Mouse (Mus musculus): Measurements from ENCODE around the gene Dact3. TPM values are rescaled to one million over a fixed set of nuclear protein-coding genes. Genes with fewer than 3 reads are reported as not detected.

Gene Dact3
- polyA plus RNA-seq, 1 experiment: 43.6 TPM

DNA sequence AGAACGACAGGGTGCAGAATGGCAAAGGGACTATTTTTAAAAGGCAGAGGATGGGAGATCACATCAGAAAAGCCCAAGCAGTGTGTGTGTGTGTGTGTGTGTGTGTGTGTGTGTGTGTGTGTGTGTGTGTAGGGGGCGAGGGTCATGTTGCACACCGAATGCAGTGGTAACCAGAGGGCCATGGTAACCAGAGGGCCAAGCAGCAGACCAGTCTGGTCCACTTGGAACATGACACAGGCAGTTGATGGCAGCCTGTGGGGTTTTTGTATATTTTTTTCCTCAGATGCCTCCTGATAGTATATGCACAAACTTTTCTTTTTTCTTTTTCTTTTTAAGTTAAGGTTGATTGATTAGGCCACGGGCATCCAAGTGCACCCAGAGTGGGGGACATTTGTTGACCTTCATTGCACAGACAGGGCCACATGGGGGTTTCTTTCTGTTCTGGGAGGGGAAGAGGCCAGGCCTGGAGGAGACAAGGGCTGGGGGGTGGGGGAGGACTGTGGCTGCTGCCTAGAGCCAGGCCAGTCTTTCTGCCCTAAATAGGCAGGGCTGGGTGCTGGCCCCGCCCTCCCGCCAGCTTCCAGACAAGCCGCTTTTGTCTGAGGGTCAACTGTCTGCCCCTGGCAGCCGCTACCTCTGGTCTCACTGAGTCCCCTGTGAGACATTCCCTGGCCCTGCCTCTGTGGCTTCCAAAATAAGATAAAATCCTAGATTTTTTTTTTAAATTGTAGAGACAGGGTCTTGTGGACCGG, 4.9 kb downstream of the Dact3 start:
- TF ChIP-seq CTCF (IDR thresholded peaks at IDR 0.05; ENCODE audit: borderline replicate concordance, extremely low read depth, insufficient read depth, insufficient read length) (no peak), POLR2A (IDR thresholded peaks at IDR 0.05; ENCODE audit: borderline replicate concordance, extremely low read depth, insufficient read depth, insufficient read length, poor library complexity, severe bottlenecking) (no peak)
- peak; percentile 87 for DNase-seq (ENCODE audit: low read depth)

DNA sequence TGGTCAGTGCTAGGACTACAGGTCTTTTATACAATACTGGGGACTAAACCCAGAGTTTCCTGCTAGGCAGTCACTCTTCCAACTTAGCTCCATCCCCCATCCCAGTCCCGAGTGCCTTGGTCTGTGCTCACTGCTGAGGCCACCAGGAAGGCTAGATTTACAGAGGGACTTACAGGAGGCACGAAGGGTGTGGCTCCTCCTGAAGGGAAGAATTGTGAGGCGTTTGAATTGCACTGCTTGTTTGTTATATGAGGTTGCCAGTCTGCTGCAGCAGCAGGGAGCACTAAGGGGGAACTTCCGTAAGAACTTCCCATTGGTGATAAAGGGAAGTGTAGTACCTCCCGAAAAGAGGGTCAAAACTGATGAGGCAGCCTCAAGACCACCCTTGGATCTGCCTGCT, 5.5 kb downstream of the Dact3 start:
- no peak for TF ChIP-seq CTCF (IDR thresholded peaks at IDR 0.05; ENCODE audit: borderline replicate concordance, extremely low read depth, insufficient read depth, insufficient read length)
- DNase-seq (ENCODE audit: low read depth): no peak

DNA sequence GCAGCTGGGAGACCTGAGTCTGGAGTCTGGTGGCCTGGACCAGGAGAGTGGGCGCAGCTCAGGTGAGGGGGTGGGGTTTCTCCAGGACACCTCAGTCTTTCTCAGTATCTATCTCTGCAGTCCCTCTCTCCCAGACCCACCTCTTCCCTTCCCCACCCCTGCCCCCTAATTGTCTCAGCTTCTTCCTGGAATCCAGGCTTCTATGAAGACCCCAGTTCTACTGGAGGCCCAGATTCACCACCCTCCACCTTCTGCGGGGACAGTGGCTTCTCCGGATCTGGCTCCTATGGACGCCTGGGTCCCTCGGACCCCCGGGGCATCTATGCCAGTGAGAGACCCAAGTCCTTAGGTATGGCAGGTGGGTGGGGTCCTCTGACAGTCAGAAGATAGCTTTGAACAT, 8.0 kb downstream of the Dact3 start:
- no peak for DNase-seq (ENCODE audit: low read depth)
- TF ChIP-seq CTCF (IDR thresholded peaks at IDR 0.05; ENCODE audit: borderline replicate concordance, extremely low read depth, insufficient read depth, insufficient read length) (no peak), POLR2A (IDR thresholded peaks at IDR 0.05; ENCODE audit: borderline replicate concordance, extremely low read depth, insufficient read depth, insufficient read length, poor library complexity, severe bottlenecking) (no peak)

DNA sequence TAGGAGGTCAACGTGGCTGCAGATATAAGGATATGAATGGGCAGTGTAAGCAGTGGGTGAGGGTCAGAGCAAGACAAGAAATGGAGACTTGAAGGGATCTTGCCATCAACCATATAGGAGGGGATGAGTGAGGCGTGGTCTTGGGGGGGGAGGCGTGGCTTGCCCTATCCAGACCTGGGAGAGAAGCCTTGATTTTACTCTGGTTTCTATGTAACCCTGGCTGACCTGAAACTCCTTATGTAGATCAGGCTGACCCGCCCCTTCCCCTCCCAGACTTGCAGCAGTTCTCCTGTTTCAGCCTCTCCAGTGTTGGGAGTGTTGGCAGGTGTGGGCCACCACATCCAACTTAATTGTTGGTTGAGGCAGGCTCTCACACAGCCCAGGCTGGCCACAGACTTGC, 9.2 kb downstream of the Dact3 start:
- TF ChIP-seq CTCF (IDR thresholded peaks at IDR 0.05; ENCODE audit: borderline replicate concordance, extremely low read depth, insufficient read depth, insufficient read length) (no peak), POLR2A (IDR thresholded peaks at IDR 0.05; ENCODE audit: borderline replicate concordance, extremely low read depth, insufficient read depth, insufficient read length, poor library complexity, severe bottlenecking) (no peak)

DNA sequence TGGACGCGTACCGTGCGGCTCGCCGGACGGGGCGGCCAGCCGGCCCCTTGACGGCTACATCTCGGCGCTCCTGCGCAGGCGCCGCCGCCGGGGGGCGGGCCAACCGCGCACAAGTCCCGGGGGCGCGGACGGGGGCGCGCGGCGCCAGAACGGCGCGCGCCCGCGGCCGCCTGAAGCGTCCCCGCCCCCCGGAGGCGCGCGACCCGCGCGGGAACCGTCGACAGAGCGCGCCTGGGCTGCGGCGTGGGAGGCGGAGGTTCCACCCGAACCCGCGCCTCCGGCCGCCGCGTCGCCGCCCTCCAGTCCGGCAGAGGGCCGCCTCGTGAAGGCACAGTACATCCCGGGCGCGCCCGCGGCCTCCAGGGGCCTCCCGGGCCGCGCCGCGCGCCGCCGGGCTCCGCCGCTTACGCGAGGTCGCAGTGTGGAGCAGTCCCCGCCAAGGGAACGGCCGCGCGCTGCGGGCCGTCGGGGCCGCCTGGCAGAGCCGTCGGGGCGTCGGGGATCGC, 10.2 kb downstream of the Dact3 start:
- no peak for TF ChIP-seq POLR2A (IDR thresholded peaks at IDR 0.05; ENCODE audit: borderline replicate concordance, extremely low read depth, insufficient read depth, insufficient read length, poor library complexity, severe bottlenecking)
- no peak for TF ChIP-seq CTCF (IDR thresholded peaks at IDR 0.05; ENCODE audit: borderline replicate concordance, extremely low read depth, insufficient read depth, insufficient read length)
- peak; percentile 44 for DNase-seq (ENCODE audit: low read depth)

More for the DNA sequence above, 9.2 kb downstream of the Dact3 start:
- no peak for DNase-seq (ENCODE audit: low read depth)

DNA sequence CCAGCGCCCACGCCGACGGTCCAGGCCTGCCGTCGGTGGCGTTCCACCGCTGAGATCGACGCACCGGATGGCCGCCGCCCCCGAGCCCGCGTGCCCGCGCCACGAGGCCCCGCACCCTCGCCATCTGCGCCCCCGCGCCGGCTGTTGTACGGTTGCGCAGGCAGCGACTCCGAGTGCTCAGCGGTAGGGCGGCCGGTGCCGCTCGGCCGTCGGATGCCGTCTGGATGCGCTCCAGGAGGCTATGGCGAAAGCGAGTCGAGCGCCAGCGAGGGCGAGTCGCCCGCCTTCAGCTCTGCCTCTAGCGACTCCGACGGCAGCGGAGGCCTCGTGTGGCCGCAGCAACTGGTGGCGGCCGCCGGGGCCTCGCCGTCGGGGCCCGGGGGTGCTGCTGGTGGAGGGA, 10.8 kb downstream of the Dact3 start:
- no peak for TF ChIP-seq POLR2A (IDR thresholded peaks at IDR 0.05; ENCODE audit: borderline replicate concordance, extremely low read depth, insufficient read depth, insufficient read length, poor library complexity, severe bottlenecking)
- no peak for TF ChIP-seq CTCF (IDR thresholded peaks at IDR 0.05; ENCODE audit: borderline replicate concordance, extremely low read depth, insufficient read depth, insufficient read length)
- DNase-seq (ENCODE audit: low read depth): no peak

DNA sequence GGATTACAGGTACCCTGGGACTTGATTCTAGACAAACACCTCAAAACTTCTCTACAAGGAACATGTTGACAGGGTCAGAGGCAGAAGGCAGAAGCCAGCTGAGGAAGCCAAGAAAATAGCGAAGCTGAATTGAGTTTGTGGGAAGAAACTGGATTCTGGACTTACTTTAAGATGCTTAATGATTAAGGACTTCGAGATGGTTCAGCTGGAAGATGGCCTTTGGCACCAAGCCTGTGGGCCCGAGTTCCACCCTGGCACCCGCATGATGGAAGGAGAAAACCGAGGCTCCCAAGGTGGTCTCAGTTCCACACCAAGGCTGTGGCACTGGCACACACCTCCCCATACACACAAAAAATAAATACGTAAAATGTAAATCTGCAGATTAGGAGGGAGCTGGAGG, 15.4 kb downstream of the Dact3 start:
- TF ChIP-seq CTCF (IDR thresholded peaks at IDR 0.05; ENCODE audit: borderline replicate concordance, extremely low read depth, insufficient read depth, insufficient read length): no peak
- no peak for TF ChIP-seq POLR2A (IDR thresholded peaks at IDR 0.05; ENCODE audit: borderline replicate concordance, extremely low read depth, insufficient read depth, insufficient read length, poor library complexity, severe bottlenecking)
- DNase-seq (ENCODE audit: low read depth): no peak

DNA sequence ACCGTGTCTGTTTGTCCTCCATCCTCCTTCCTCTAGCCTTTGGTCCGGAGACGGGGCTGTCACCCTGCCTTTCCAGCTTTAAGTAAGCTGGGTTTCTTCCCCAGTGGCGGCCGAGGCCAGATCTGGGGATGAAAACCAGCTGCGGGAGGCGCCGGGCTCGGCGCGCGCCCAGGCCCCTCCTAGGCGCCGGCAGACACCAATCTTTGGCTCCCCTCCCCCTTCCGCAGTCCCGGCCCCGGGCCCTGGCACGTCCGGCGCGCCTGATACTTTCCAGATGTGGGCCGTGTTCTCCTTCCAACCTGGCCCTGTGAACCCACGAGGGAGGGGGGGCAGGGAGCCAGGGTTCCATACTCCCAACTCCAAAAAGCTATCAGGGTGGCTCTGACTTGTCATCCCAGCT, 15.8 kb downstream of the Dact3 start:
- no peak for TF ChIP-seq CTCF (IDR thresholded peaks at IDR 0.05; ENCODE audit: borderline replicate concordance, extremely low read depth, insufficient read depth, insufficient read length)
- TF ChIP-seq POLR2A (IDR thresholded peaks at IDR 0.05; ENCODE audit: borderline replicate concordance, extremely low read depth, insufficient read depth, insufficient read length, poor library complexity, severe bottlenecking): no peak

DNA sequence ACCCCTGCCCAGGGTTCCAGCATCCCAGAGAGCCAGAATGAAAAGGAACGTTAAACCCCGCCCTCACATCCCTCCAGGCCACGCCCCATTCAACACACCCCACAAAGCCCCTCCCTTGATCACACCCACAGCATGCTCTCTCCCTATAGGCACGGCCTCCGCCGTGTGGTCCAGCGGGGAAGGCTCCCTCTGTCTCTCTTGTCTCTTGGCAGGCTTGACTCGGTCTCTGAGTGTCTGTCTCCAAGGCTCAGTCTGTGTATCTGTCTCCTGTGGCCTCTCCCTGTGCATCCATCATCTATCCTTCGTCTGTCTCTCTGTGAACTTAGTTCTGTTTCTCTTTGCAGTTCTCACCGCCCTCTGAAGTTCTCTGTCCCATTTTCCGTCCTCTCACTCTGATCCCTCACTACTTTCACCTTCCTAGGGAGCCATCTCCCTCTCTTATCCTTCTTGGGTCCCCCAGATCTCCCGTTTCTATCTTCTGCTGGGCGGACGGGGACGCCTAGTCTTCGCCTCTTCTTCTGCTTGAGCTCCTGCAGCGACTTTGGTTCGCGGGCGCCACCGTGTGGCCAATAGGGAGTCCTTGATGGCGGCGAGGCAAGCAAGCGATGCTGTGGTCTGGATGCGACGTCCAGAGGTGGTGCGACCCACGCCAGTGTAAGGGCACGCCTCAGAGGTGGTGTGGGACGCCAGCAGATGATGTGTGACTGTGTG, 16.7 kb downstream of the Dact3 start, which contains the start of gene Gng8:
Gene Gng8 (plus strand): TSS at position 146 of the 711 bp plus-strand sequence.
- TF ChIP-seq POLR2A (IDR thresholded peaks at IDR 0.05; ENCODE audit: borderline replicate concordance, extremely low read depth, insufficient read depth, insufficient read length, poor library complexity, severe bottlenecking) (no peak), CTCF (IDR thresholded peaks at IDR 0.05; ENCODE audit: borderline replicate concordance, extremely low read depth, insufficient read depth, insufficient read length) (peak; percentile 90)
- peak; percentile 94 for DNase-seq (ENCODE audit: low read depth)

More for the DNA sequence above, 15.8 kb downstream of the Dact3 start:
- no peak for DNase-seq (ENCODE audit: low read depth)

DNA sequence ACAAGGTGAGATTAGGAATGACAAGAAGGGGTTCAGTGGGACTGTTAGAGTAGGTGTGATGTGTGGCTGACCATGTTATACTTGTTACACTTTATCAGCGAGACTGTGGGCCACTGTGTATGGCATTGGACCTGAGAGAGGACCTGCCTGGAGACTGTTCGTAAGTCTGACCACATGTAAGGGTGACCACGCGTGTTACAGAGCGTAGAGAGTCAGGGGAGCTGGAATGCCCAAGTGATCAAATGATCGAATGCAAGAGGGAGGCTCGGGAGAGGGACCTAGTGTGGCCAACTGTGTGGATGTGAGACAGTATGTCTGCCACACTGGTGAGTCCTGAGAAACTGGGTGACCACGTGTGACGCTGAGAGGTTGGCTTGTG, 17.2 kb downstream of the Dact3 start:
- no peak for DNase-seq (ENCODE audit: low read depth)
- no peak for TF ChIP-seq POLR2A (IDR thresholded peaks at IDR 0.05; ENCODE audit: borderline replicate concordance, extremely low read depth, insufficient read depth, insufficient read length, poor library complexity, severe bottlenecking)
- no peak for TF ChIP-seq CTCF (IDR thresholded peaks at IDR 0.05; ENCODE audit: borderline replicate concordance, extremely low read depth, insufficient read depth, insufficient read length)

DNA sequence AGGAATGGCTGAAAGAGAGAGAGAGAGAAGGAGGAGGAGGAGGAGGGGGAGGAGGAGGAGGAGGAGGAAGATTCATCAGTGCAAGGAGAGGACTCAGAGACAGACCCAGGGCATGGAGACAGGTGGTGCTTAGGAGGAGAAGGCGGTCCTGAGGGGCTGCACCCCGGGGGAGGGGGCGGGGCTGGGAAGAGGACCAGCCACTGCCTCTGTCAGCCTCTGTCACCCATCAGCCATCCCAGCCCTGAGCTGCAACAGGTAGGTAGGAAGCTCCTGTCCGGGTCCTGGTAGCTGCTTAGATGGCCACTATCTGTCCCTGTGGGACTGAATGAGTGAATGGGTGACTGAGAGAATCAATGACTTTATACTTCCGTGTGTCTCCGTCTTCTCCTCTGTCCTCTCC, 18.5 kb downstream of the Dact3 start:
- TF ChIP-seq CTCF (IDR thresholded peaks at IDR 0.05; ENCODE audit: borderline replicate concordance, extremely low read depth, insufficient read depth, insufficient read length) (no peak), POLR2A (IDR thresholded peaks at IDR 0.05; ENCODE audit: borderline replicate concordance, extremely low read depth, insufficient read depth, insufficient read length, poor library complexity, severe bottlenecking) (no peak)
- DNase-seq (ENCODE audit: low read depth): no peak
